Mouse (Mus musculus) midbrain, embryonic 15.5 days (tissue): ENCODE data around the gene Gpm6b. TPM values are rescaled to one million over a fixed set of nuclear protein-coding genes. Genes with fewer than 3 reads are reported as not detected.

Experiments
- ATAC-seq: fragments of 200-750 bp; cut with Nextera tagmentation; replicated peaks from 2 replicates; pipeline ENCODE4 v1.8.0; 2017; ENCODE audit warnings: moderate TSS enrichment
- H3K27ac ChIP-seq: fragments of 300-500 bp; sonication (generic); 2 replicates; pipeline ENCODE4 v1.5.1; 2015; ENCODE audit warnings: mild to moderate bottlenecking, inconsistent platforms
- H3K27me3 ChIP-seq: fragments of 300-500 bp; sonication (generic); replicated peaks from 2 replicates; pipeline ENCODE4 v1.6.1; 2015; ENCODE audit warnings: inconsistent platforms
- H3K36me3 ChIP-seq: fragments of 300-500 bp; sonication (generic); replicated peaks from 2 replicates; pipeline ENCODE4 v1.6.1; 2015; ENCODE audit warnings: inconsistent platforms
- H3K4me1 ChIP-seq: fragments of 300-500 bp; sonication (generic); 2 replicates; pipeline ENCODE4 v1.6.1; 2015; ENCODE audit warnings: inconsistent platforms
- H3K4me2 ChIP-seq: fragments of 300-500 bp; sonication (generic); 2 replicates; pipeline ENCODE4 v1.6.1; 2015; ENCODE audit warnings: inconsistent platforms, mild to moderate bottlenecking, moderate library complexity
- H3K4me3 ChIP-seq: fragments of 300-500 bp; sonication (generic); 2 replicates; pipeline ENCODE4 v1.5.1; 2015; ENCODE audit warnings: mild to moderate bottlenecking, inconsistent platforms
- H3K9ac ChIP-seq: fragments of 300-500 bp; sonication (generic); 2 replicates; pipeline ENCODE4 v1.6.1; 2015; ENCODE audit warnings: mild to moderate bottlenecking, inconsistent platforms
- H3K9me3 ChIP-seq: fragments of 300-500 bp; sonication (generic); 2 replicates; pipeline ENCODE4 v1.6.1; 2016; ENCODE audit warnings: inconsistent platforms
- WGBS: fragments of 180-500 bp; shearing (Covaris S2); methylation state at CpG from one replicate; pipeline ENCODE4 v1.1.7; 2015; ENCODE audit warnings: mixed read lengths; 5-methylcytosine and 5-hydroxymethylcytosine counted together
- polyA plus RNA-seq: library from polyadenylated mRNA; unstranded; fragments of >200 nt; fragmentation: Nextera tagmentation; extraction: Ambion mirVana; gene quantifications from 2 replicates; pipeline ENCODE4 v1.2.1, GENCODE M21; 2015

Gene Gpm6b
- polyA plus RNA-seq, 1 experiment from 2014 or later: 240 TPM

- Histone ChIP-seq H3K4me2 (no peak overlapping the region), H3K4me3 (no peak overlapping the region), H3K9ac (no peak overlapping the region), H3K9me3 (no peaks in the 10 kb centered on the region), H3K36me3 (no peaks in the 10 kb centered on the region), H3K4me1 (no peaks in the 10 kb centered on the region), H3K27me3 (no peaks in the 10 kb centered on the region; the same call in none of the 2 replicates), H3K27ac (no peak overlapping the region)
- no peak for ATAC-seq
- 78% methylated on average over 4 of the region's 4 CpGs for WGBS
Measured at GRCm38 (mm10) chrX:166339911-166340310, 101.2 kb downstream of the Gpm6b start.

DNA sequence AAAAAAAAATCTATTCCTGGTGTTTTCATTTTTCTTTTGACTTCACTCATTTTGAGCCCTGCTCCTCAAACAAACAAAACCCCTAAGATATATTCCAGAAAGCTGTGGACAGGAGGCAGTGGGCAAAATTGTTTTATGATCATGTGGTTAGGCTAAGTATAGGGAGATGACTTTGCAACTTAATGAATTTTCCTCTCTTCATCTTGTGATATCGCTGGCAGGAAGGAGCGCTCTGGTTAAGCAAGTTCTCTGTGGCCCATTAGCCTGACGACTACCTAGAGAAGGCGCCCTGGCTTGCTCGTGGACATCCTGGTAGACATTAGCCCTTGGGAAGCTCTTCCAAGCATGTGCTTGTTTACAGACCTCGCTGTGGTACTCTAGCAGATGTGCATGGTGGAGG, 103.1 kb downstream of the Gpm6b start:
- ATAC-seq: no peak
- H3K36me3 ChIP-seq: no peaks in the 10 kb centered on the region
- WGBS: 82% methylated on average over 6 of the region's 6 CpGs
- no peak overlapping the region for H3K9ac ChIP-seq
- no peaks in the 10 kb centered on the region for H3K9me3 ChIP-seq
- no peaks in the 10 kb centered on the region; the same call in none of the 2 replicates for H3K27me3 ChIP-seq
- no peak overlapping the region for H3K4me2 ChIP-seq
- no peak overlapping the region for H3K27ac ChIP-seq
- no peak overlapping the region for H3K4me3 ChIP-seq
- no peaks in the 10 kb centered on the region for H3K4me1 ChIP-seq

DNA sequence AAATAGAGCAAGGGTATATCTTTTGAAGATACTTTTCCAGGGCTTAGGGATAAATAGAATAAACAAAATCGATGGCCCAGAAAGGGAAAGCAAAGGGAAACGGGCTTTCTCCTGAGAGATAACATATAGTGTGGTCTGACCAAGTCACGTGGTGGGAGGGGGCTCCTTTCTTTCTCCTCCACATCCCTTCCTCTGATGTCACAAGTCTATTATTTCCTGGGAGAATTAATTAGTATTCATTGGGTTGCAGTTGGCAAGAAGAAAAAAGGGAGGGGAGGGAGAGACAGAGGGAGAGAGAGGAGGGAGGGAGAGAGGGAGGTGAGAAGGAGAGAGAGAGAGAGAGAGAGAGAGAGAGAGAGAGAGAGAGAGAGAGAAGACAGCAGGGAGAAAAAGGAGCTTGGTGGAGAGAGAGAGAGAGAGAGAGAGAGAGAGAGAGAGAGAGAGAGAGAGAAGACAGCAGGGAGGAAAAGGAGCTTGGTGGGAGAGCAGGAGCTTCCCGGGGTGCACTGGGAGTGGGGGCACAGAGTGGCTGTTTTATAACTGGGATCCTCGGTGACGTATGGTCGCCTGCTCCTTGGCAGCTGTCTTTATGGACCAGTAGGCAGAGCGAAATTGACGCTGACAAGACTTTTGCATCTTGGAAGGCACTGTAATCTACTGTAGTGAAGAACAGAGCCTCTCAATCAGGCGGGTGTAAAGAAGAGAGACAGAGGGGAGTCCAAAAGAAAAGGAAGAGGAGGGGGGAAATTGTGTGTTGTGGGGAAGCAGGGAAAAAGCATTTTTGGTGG, 105.7 kb downstream of the Gpm6b start:
- H3K27me3 ChIP-seq: no peaks in the 10 kb centered on the region; the same call in 1 of the 2 replicates
- no peaks in the 10 kb centered on the region for H3K36me3 ChIP-seq
- peak overlapping the region; percentile 46 for H3K9ac ChIP-seq
- H3K4me2 ChIP-seq: peak overlapping the region; percentile 33
- 21% methylated on average over 10 of the region's 10 CpGs for WGBS
- peak overlapping the region; percentile 89 for H3K27ac ChIP-seq
- no peaks in the 10 kb centered on the region for H3K9me3 ChIP-seq
- peak overlapping the region; percentile 45 for H3K4me3 ChIP-seq
- peaks cover 4% of the 10 kb centered on the region; the same call in 1 of the 2 replicates for H3K4me1 ChIP-seq
- peak; percentile 93 for ATAC-seq

- WGBS: 45% methylated on average over 6 of the region's 6 CpGs
- Histone ChIP-seq H3K4me1 (peaks cover 11% of the 10 kb centered on the region; the same call in 1 of the 2 replicates), H3K9ac (peak overlapping the region; percentile 14; the same call in 1 of the 2 replicates)
Measured at GRCm38 (mm10) chrX:166348086-166348485, 109.4 kb downstream of the Gpm6b start.

GRCm38 (mm10) chrX:166348634-166349033, 109.9 kb downstream of the Gpm6b start:
- Histone ChIP-seq H3K9ac (0 out of 2 replicates have a peak overlapping the region, but pooled peaks have one; percentile 14), H3K27me3 (no peaks in the 10 kb centered on the region), H3K4me2 (peak overlapping the region; percentile 50), H3K36me3 (no peaks in the 10 kb centered on the region), H3K27ac (no peak overlapping the region), H3K4me3 (peak overlapping the region; percentile 45), H3K4me1 (peaks cover 11% of the 10 kb centered on the region; the same call in 1 of the 2 replicates), H3K9me3 (no peaks in the 10 kb centered on the region)
- 44% methylated on average over 4 of the region's 4 CpGs for WGBS
- ATAC-seq: no peak

More at GRCm38 (mm10) chrX:166348086-166348485, 109.4 kb downstream of the Gpm6b start:
- Histone ChIP-seq H3K27ac (peak overlapping the region; percentile 61; the same call in 1 of the 2 replicates), H3K9me3 (no peaks in the 10 kb centered on the region), H3K4me2 (peak overlapping the region; percentile 50), H3K36me3 (no peaks in the 10 kb centered on the region), H3K4me3 (peak overlapping the region; percentile 45), H3K27me3 (no peaks in the 10 kb centered on the region)
- no peak for ATAC-seq

GRCm38 (mm10) chrX:166351790-166352189, 113.1 kb downstream of the Gpm6b start:
- Histone ChIP-seq H3K4me3 (no peak overlapping the region), H3K4me1 (peaks cover 11% of the 10 kb centered on the region; the same call in 1 of the 2 replicates), H3K9ac (no peak overlapping the region), H3K27me3 (no peaks in the 10 kb centered on the region), H3K36me3 (no peaks in the 10 kb centered on the region), H3K4me2 (no peak overlapping the region), H3K27ac (no peak overlapping the region), H3K9me3 (no peaks in the 10 kb centered on the region)
- WGBS: 22% methylated on average over 6 of the region's 6 CpGs
- peak; percentile 34; the same call in 1 of the 2 replicates for ATAC-seq

DNA sequence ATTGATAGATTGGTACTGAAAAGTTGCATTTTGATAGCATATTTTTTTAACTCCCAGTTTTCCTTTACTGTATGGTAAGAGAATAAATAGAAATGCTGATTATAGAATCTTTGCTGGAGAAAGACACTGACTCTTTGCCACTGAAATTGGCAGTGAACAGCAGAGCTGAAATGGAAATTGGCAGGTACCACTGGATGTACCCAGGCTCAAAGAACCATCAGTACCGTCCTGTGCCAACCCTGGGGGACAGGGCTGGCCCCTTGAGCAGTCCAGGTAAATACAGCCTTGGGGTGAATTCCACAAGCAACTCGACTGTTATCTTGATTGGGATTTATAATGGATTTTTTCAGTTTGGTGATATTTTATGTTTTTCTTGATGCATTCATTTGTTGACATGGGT, 114.7 kb downstream of the Gpm6b start:
- Histone ChIP-seq H3K9ac (no peak overlapping the region), H3K4me2 (no peak overlapping the region), H3K27me3 (no peaks in the 10 kb centered on the region), H3K4me3 (no peak overlapping the region), H3K4me1 (peaks cover 11% of the 10 kb centered on the region; the same call in 1 of the 2 replicates), H3K9me3 (no peaks in the 10 kb centered on the region), H3K36me3 (no peaks in the 10 kb centered on the region), H3K27ac (no peak overlapping the region)
- WGBS: 70% methylated on average over 2 of the region's 2 CpGs
- ATAC-seq: no peak

DNA sequence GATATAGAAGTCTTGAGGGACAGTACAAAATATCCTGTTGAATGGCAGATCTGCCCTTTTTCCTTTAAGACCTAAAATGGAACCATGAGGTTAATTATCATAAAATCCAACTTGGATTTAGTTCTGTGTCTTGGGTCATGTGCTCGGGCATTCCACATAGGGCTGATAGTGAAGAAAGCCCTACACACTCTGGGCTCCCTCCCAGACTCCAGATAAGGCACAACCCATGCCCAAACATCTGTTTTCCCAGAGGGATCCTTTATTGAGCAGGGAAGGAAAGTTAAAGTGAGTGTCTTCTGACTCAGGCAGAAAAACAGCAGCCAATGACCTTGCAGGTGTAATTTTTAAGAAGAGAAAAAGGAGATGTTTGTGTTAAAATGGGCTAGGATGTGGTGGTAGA, 116.2 kb downstream of the Gpm6b start:
- H3K4me2 ChIP-seq: no peak overlapping the region
- no peaks in the 10 kb centered on the region; the same call in none of the 2 replicates for H3K27me3 ChIP-seq
- no peak overlapping the region for H3K27ac ChIP-seq
- no peaks in the 10 kb centered on the region for H3K36me3 ChIP-seq
- H3K4me3 ChIP-seq: no peak overlapping the region
- H3K4me1 ChIP-seq: peaks cover 3% of the 10 kb centered on the region; the same call in 1 of the 2 replicates
- 67% methylated on average over 1 of the region's 1 CpGs for WGBS
- no peak for ATAC-seq
- no peaks in the 10 kb centered on the region for H3K9me3 ChIP-seq
- no peak overlapping the region for H3K9ac ChIP-seq

DNA sequence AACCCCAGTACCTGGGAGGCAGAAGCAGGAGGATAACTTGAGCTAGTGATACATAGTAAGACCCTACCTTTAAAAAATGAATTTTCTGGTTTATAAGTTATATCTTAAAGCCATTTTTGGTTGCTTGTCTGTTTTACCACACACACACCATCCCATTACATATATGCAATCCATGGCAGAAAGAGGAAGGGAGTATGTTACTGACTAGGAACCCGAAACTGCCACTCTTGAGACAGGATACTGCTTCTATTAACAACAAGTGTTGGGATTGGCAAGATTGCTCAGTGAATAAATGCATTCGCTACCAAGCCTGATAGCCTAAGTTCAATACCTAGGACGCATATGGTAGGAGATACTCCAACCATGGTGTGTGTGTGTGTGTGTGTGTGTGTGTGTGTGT, 117.6 kb downstream of the Gpm6b start:
- WGBS: 90% methylated on average over 3 of the region's 3 CpGs

GRCm38 (mm10) chrX:166358955-166359354, 120.2 kb downstream of the Gpm6b start:
- Histone ChIP-seq H3K9me3 (no peaks in the 10 kb centered on the region), H3K27ac (no peak overlapping the region), H3K4me3 (no peak overlapping the region), H3K4me2 (no peak overlapping the region), H3K9ac (no peak overlapping the region), H3K4me1 (no peaks in the 10 kb centered on the region), H3K36me3 (no peaks in the 10 kb centered on the region), H3K27me3 (peaks cover 3% of the 10 kb centered on the region)
- no peak for ATAC-seq
- 86% methylated on average over 2 of the region's 2 CpGs for WGBS

More for the DNA sequence above, 117.6 kb downstream of the Gpm6b start:
- Histone ChIP-seq H3K4me2 (no peak overlapping the region), H3K27ac (no peak overlapping the region), H3K36me3 (no peaks in the 10 kb centered on the region), H3K9me3 (no peaks in the 10 kb centered on the region), H3K9ac (no peak overlapping the region), H3K4me1 (no peaks in the 10 kb centered on the region), H3K4me3 (no peak overlapping the region), H3K27me3 (peaks cover 3% of the 10 kb centered on the region)
- ATAC-seq: no peak

DNA sequence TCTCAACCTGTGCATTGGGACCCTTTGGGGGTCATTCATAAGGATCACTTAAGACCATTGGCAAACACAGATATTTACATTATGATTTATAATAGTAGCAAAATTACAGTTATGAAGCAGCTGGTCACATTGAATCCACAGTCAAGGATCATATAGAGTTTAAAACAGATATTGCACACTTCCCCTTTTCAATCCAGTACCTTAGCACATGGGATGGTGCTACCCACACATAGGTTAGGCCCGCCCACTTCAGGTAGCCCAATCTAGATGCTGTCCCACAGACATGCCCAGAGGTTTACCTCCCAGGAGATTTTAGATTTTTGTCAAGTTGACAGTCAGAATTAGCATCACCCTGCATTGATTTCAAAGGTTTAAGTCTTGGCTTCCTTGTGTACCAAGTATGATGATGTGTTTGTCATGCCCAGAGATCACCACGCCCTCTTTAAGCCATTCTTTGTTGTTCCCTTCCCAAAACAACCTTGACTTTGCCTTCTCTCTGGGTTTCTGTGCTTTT, 121.3 kb downstream of the Gpm6b start:
- 93% methylated on average over 2 of the region's 2 CpGs for WGBS
- Histone ChIP-seq H3K4me3 (no peak overlapping the region), H3K27ac (no peak overlapping the region), H3K9me3 (no peaks in the 10 kb centered on the region), H3K4me1 (no peaks in the 10 kb centered on the region), H3K9ac (no peak overlapping the region), H3K27me3 (peaks cover 3% of the 10 kb centered on the region), H3K4me2 (no peak overlapping the region), H3K36me3 (no peaks in the 10 kb centered on the region)
- ATAC-seq: no peak

GRCm38 (mm10) chrX:166360455-166360854, 121.7 kb downstream of the Gpm6b start:
- no peaks in the 10 kb centered on the region for H3K36me3 ChIP-seq
- no peak overlapping the region for H3K27ac ChIP-seq
- 84% methylated on average over 4 of the region's 4 CpGs for WGBS
- H3K4me3 ChIP-seq: no peak overlapping the region
- no peak for ATAC-seq
- H3K4me2 ChIP-seq: no peak overlapping the region
- no peaks in the 10 kb centered on the region for H3K9me3 ChIP-seq
- no peak overlapping the region for H3K9ac ChIP-seq
- peaks cover 3% of the 10 kb centered on the region for H3K27me3 ChIP-seq
- no peaks in the 10 kb centered on the region for H3K4me1 ChIP-seq
